Mouse (Mus musculus): ENCODE measurements around the gene Gli3.

- TF ChIP-seq CTCF (IDR thresholded peaks at IDR 0.05; ENCODE audit: low read depth) (no peak), EP300 (IDR thresholded peaks at IDR 0.05; ENCODE audit: low read depth) (no peak)
Observed at GRCm38 (mm10) chr13:15487334-15487733, 24.3 kb downstream of the Gli3 start.
